Mouse (Mus musculus) small intestine, adult 2 months (tissue): Measurements from ENCODE around the gene Eif5b.

Experiments used
- CTCF ChIP-seq: fragments of 200-500 bp; IDR thresholded peaks from 2 replicates; pipeline ENCODE4 v1.5.1; 2012; ENCODE audit warnings: low read depth, mild to moderate bottlenecking, control low read depth, inconsistent platforms, low read length, moderate library complexity, mixed read lengths; ENCODE audit not compliant: insufficient replicate concordance, insufficient read length; ENCODE audit errors: extremely low read depth
- POLR2A ChIP-seq: fragments of 200-500 bp; IDR thresholded peaks from 2 replicates; pipeline ENCODE4 v1.6.1; 2012; ENCODE audit warnings: low read depth, mild to moderate bottlenecking, control low read depth, inconsistent platforms, low read length, moderate library complexity

- TF ChIP-seq CTCF (no peak), POLR2A (no peak)
Measured at GRCm38 (mm10) chr1:37984326-37984725, 13.5 kb upstream of the Eif5b start.
